Mouse (Mus musculus) CH12.LX (cell line): ENCODE results near the gene Synj2.

ENCODE experiments used
- CHD1 ChIP-seq: IDR thresholded peaks from 2 replicates; pipeline ENCODE4 v1.6.1; 2012; ENCODE audit warnings: low read depth, low read length, improper control_type of control experiment, inconsistent platforms
- CTCF ChIP-seq, 2 experiments: IDR thresholded peaks in 1 of 2; conservative IDR thresholded peaks in 1 of 2; 2 replicates each; pipeline ENCODE4 v1.5.1; 2011 to 2012; ENCODE audit warnings: low read depth in 2 of 2, low read length in 2 of 2, improper control_type of control experiment in 1 of 2, inconsistent platforms in 1 of 2, mild to moderate bottlenecking in 1 of 2, moderate library complexity in 1 of 2
- EP300 ChIP-seq: IDR thresholded peaks from 2 replicates; pipeline ENCODE4 v1.6.1; 2011; ENCODE audit warnings: low read length, improper control_type of control experiment
- POLR2A ChIP-seq: IDR thresholded peaks from 2 replicates; pipeline ENCODE4 v1.6.1; 2011; ENCODE audit warnings: low read depth, mild to moderate bottlenecking, improper control_type of control experiment, low read length
- POLR2AphosphoS2 ChIP-seq: IDR thresholded peaks from 2 replicates; pipeline ENCODE4 v1.6.1; 2011; ENCODE audit warnings: low read depth, low read length, improper control_type of control experiment
- SIN3A ChIP-seq: IDR thresholded peaks from 2 replicates; pipeline ENCODE4 v1.6.1; 2012; ENCODE audit warnings: low read length, improper control_type of control experiment, inconsistent platforms
- SMC3 ChIP-seq: IDR thresholded peaks from 2 replicates; pipeline ENCODE4 v1.6.1; 2011; ENCODE audit warnings: low read depth, low read length, improper control_type of control experiment
- TBP ChIP-seq: conservative IDR thresholded peaks from 2 replicates; pipeline ENCODE4 v1.6.1; 2011; ENCODE audit warnings: low read depth, low read length, improper control_type of control experiment
- UBTF ChIP-seq: IDR thresholded peaks from 2 replicates; pipeline ENCODE4 v1.6.1; 2012; ENCODE audit warnings: low read depth, mild to moderate bottlenecking, inconsistent platforms, low read length, improper control_type of control experiment, moderate library complexity
- ZC3H11A ChIP-seq: IDR thresholded peaks from 2 replicates; pipeline ENCODE4 v1.6.1; 2012; ENCODE audit warnings: low read depth, mild to moderate bottlenecking, inconsistent platforms, low read length, improper control_type of control experiment

- no peak for TF ChIP-seq EP300
- TF ChIP-seq SMC3, result no peak
- no peak for TF ChIP-seq POLR2AphosphoS2
- no peak for TF ChIP-seq UBTF
- no peak for TF ChIP-seq POLR2A
- no peak for TF ChIP-seq CHD1
- TF ChIP-seq TBP, result no peak
- no peak for TF ChIP-seq CTCF (conservative IDR thresholded peaks at IDR 0.05 in 1 of 2, IDR thresholded peaks at IDR 0.05 in 1 of 2; ENCODE audit: low read depth in 2 of 2, low read length in 2 of 2)
- TF ChIP-seq ZC3H11A, result no peak
- TF ChIP-seq SIN3A, result no peak
Observed at GRCm38 (mm10) chr17:5973536-5973935, 32.5 kb downstream of the Synj2 start.
